Mouse (Mus musculus) olfactory bulb, adult 2 months (tissue): ENCODE measurements around the gene Palld. TPM values are rescaled to one million over a fixed set of nuclear protein-coding genes. Genes with fewer than 3 reads are reported as not detected.

Source experiments
- H3K27ac ChIP-seq: fragments of 200-500 bp; 2 replicates; pipeline ENCODE4 v1.5.1; 2012; ENCODE audit warnings: low read depth, low read length; ENCODE audit not compliant: insufficient read depth
- H3K4me1 ChIP-seq: fragments of 200-500 bp; 2 replicates; pipeline ENCODE4 v1.6.1; 2012; ENCODE audit warnings: low read length; ENCODE audit not compliant: control insufficient read depth, insufficient read depth
- H3K4me3 ChIP-seq: fragments of 200-500 bp; 2 replicates; pipeline ENCODE4 v1.5.1; 2012; ENCODE audit warnings: mild to moderate bottlenecking, low read depth, low read length, moderate library complexity; ENCODE audit not compliant: insufficient read depth
- CTCF ChIP-seq: fragments of 200-500 bp; IDR thresholded peaks from 2 replicates; pipeline ENCODE4 v1.5.1; 2012; ENCODE audit warnings: low read depth, mild to moderate bottlenecking, low read length, moderate library complexity; ENCODE audit not compliant: insufficient read depth
- POLR2A ChIP-seq: fragments of 200-500 bp; IDR thresholded peaks from 2 replicates; pipeline ENCODE4 v1.6.1; 2012; ENCODE audit warnings: mild to moderate bottlenecking, low read depth, low read length, moderate library complexity; ENCODE audit not compliant: insufficient read depth
- WGBS: fragments of 180-500 bp; shearing (Covaris S2); methylation state at CpG from one replicate; pipeline ENCODE4 v1.1.7; 2018; 5-methylcytosine and 5-hydroxymethylcytosine counted together
- polyA plus RNA-seq: library from polyadenylated mRNA; stranded (reverse); fragments of >200 nt; gene quantifications from 2 replicates; pipeline ENCODE4 v1.2.4, GENCODE M21; 2012; ENCODE audit warnings: low replicate concordance; ENCODE audit not compliant: missing spikeins, insufficient read depth, insufficient read length

Palld gene
- polyA plus RNA-seq, 1 experiment: not detected

DNA sequence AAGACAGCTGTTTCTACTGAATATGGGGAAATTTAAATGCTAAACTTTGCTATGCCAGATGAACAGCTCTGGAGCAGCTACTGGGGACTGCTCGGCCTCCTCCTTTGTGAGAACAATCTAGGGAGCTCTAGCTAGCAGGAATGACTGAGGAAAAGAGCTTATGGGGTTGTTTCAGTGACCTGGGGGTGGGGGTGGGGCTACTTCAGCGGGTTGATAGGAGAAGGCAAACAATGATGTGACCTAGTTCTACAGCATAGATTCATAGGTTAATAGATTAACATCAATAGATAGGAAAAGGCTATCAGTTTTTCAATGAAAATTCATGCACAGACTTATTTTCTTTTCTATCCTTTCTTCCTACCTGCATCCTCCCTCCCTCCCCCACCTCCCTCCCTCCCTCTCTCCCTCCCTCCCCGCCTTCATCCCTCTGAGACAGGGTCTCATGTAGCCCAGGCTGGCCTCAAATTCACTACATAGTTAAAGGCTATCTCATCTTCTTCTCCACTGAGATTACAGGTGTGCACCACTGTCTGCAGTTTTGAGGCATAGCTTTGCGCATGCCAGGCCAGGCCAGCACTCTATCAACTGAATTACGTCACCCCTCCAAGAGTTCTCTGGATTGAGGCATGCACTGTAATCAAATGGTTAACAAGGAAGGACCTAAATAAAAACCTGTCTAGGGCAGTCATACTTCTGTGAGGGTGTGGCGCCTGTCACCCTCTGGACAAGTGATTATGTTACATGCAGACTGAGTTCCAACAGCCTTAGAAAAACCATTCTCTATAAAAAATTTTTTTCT lies 158.5 kb downstream of the Palld start:
- 77% methylated on average over 6 of the region's 6 CpGs for WGBS
- no peak overlapping the region for H3K27ac ChIP-seq
- H3K4me3 ChIP-seq: no peak overlapping the region
- no peaks in the 10 kb centered on the region for H3K4me1 ChIP-seq
- TF ChIP-seq CTCF (no peak), POLR2A (no peak)

DNA sequence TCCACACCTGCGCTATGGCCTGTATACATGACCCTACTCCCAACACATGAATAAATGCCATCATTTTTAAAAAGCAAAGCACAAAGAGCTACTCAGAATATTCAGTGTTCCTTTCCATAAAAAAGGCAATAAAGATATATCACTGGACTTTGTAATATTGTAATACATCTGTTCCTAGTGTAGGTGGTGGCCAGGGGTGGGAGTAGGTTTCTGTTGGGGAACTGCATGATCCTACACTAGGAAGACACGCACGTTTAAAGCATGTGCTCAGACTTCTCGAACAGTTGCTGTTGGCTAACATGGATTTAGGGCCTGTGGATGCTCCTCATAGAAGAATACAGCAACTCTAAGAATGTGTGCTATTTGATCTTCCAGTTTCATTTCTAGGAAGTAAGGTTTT lies 165.0 kb downstream of the Palld start:
- 97% methylated on average over 4 of the region's 4 CpGs for WGBS

DNA sequence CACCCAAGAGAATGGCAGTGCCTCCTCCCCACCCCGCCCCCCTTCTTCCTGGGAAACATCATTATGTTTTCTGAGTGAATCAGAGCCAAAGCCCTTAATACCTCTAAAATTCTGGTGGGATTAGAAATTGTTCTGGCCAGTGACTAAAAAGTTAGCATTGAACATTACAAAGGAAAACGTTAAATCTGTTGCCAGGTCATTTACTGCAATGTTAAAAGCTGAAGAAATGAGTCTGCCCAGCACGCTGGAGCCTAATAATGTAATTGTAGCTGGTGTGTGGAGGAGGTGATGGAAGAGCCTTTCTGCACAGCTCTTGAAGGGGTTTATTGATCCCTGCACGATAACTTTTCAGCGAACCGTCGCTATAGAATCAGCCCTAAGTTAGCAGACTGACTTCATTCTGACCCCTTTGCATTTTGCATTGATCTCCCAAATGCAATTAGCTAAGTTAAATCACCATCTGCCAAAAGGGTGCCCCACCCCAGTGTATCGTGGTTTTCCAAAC lies 165.7 kb downstream of the Palld start:
- H3K27ac ChIP-seq: no peak overlapping the region
- no peaks in the 10 kb centered on the region for H3K4me1 ChIP-seq
- 75% methylated on average over 8 of the region's 8 CpGs for WGBS
- TF ChIP-seq CTCF: no peak
- TF ChIP-seq POLR2A: no peak
- H3K4me3 ChIP-seq: no peak overlapping the region

More for the DNA sequence above, 165.0 kb downstream of the Palld start:
- H3K4me3 ChIP-seq: no peak overlapping the region
- TF ChIP-seq POLR2A (no peak), CTCF (no peak)
- H3K4me1 ChIP-seq: no peaks in the 10 kb centered on the region
- H3K27ac ChIP-seq: no peak overlapping the region

DNA sequence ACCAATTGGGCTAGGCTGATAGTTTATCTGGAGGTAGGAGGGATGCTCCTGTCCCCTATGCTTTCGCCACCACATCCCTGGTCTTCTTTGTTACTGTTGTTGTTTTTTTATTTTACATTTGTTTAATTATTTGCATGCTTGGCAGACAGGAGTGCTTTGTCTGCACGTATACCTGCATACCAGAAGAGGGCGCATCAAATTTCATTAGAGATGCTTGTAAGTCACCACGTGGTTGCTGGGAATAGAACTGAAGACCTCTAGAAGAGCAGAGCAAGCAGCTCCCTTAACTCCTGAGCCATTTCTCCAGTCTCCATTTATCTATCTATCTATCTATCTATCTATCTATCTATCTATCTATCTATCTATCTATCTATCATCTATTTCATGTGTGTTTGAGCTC lies 166.4 kb downstream of the Palld start:
- Histone ChIP-seq H3K27ac (no peak overlapping the region), H3K4me3 (no peak overlapping the region), H3K4me1 (no peaks in the 10 kb centered on the region)
- 60% methylated on average over 4 of the region's 4 CpGs for WGBS
- TF ChIP-seq CTCF (no peak), POLR2A (no peak)

DNA sequence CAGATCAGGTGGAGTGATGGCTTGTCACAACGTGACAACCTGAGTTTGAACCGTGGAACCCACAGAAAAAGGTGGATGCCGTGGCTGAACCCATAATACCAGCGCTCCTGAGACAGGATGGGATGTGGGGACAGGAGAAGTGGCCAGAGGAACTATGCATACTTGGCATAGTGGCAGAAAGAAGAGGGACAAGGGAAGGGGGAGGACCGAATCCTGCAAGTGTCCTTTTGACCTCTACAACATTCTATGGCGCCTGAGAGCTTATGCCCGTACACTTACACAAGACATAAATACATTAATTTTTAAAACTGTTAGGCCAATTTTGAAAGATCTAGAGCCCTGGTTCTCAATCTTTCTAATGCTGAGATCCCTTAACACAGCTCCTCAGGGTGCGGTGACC lies 168.3 kb downstream of the Palld start:
- no peak for TF ChIP-seq CTCF
- no peak for TF ChIP-seq POLR2A
- Histone ChIP-seq H3K27ac (no peak overlapping the region), H3K4me1 (no peaks in the 10 kb centered on the region), H3K4me3 (no peak overlapping the region)
- WGBS: 94% methylated on average over 8 of the region's 8 CpGs

DNA sequence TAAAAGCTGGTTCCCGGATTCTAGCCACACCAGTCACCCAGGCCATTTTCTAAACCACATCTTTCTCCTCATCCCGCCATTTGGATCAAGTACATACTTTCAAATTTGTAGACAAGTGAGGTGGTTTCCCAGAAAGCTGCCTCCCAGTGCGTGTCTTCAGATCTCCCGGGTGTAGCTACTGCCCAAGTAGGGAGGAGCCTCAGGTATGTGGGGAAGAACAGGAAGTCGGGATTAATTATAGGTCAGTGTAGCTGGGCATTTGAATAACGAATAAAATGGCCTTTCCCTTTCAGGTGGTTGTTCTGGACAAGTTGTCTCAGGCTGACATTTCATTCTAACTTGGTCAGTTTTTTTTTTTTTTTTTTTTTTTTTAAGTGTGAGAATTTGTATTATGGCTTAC lies 170.3 kb downstream of the Palld start:
- WGBS: 83% methylated on average over 6 of the region's 6 CpGs
- H3K4me3 ChIP-seq: no peak overlapping the region
- no peak overlapping the region for H3K27ac ChIP-seq
- H3K4me1 ChIP-seq: no peaks in the 10 kb centered on the region
- TF ChIP-seq POLR2A (no peak), CTCF (no peak)

DNA sequence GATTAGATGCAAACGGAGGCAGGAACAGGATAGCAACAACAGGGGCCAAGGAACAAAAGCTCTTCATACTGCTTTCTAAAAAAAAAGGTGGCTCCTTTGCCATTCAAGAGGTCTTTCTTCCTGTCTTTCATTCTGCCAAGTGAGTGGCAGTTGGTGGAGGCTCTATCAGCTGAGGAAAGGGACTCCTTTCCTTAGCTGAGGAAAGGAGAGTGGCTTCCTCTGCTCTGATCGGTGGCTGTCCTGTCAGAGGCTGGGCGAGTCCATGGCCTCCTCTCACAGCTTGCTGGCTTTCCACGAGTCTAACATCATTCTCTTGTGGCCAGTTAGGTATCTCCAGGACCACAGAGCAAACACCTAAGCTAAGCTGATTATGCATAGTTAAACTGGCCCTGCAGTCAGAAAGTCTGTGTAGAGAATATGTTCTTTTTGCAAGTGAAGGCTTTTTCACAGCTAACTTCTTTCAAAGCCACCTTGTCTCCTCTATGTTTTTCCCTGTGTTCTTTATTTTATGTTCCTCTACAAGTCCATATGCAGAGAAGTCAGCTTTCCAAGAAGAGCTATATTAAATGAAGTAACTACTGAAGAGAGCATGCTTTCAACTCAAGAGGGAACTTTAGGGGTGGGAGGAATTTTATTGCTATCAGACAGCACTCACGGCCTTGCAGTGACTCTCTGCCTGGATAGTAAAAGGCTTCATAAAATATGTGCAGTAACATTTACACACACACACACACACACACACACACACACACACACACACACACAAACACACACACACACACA lies 171.0 kb downstream of the Palld start:
- Histone ChIP-seq H3K27ac (no peak overlapping the region), H3K4me3 (no peak overlapping the region), H3K4me1 (no peaks in the 10 kb centered on the region)
- WGBS: 77% methylated on average over 5 of the region's 5 CpGs
- no peak for TF ChIP-seq POLR2A
- TF ChIP-seq CTCF: no peak

DNA sequence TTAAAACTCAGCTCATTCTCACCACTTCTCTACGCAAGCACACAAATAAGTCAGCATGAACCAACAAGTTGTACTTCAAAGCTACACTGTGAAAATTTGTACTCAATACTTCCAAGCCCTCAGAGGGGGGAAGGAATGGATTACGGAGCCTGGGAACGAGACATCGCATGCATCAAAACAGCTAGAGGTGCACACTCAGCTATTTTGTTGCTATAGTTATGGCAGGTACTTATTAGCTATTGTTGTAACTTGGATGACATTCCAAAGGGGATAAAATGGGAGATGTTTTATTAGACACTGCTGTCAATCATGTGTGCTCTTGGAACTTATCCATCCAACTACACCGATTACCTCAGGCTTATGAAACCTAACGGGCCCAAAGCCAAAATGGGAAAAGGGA lies 171.8 kb downstream of the Palld start:
- TF ChIP-seq CTCF (no peak), POLR2A (no peak)

DNA sequence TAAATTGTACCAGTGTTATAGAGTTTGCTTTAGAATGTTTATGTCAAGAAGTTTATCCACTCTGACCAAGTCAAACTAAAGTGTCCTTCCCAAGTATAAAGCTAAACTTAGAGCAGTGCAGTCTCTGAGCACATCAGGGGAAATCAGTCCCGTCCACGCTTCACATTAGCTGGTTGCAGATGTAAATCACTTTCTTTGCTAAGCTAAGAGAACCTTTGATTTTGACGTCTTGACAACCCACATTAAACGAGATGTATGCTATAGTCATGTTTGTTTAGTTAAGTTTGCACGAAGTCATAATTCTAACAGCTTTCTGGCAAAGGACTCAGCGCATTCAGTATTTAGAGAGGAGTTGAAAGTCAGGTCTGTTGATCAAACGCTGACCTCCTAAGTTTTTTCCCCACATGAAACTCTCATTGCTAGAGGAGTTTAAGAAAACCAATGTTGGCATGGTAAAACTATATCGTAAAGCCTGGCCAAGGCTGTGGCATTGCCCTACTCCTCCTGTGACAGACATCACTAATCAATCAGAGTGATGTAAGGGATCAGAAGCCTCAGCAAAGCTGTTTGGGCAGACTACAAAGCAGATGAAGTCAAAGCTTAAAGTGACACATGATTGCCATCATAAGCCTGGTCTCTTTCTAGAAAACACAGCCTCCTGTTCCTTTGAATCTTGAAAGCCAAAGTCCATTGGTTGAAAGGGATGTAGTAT lies 177.0 kb downstream of the Palld start:
- Histone ChIP-seq H3K4me1 (no peaks in the 10 kb centered on the region), H3K27ac (no peak overlapping the region), H3K4me3 (no peak overlapping the region)
- no peak for TF ChIP-seq CTCF
- no peak for TF ChIP-seq POLR2A
- WGBS: 92% methylated on average over 8 of the region's 8 CpGs

More for the DNA sequence above, 171.8 kb downstream of the Palld start:
- Histone ChIP-seq H3K27ac (no peak overlapping the region), H3K4me1 (no peaks in the 10 kb centered on the region), H3K4me3 (no peak overlapping the region)
- WGBS: 55% methylated on average over 6 of the region's 6 CpGs
